Mouse (Mus musculus) heart, postnatal 0 days (tissue): ENCODE results near the gene Gm13279. TPM values are rescaled to one million over a fixed set of nuclear protein-coding genes. Genes with fewer than 3 reads are reported as not detected.
"Not testable (repeated sequence)": the region's sequence is repeated elsewhere in the genome, so short reads cannot be mapped to it uniquely, and the experiment has no call there.

Experiments used
- ATAC-seq: fragments of 200-750 bp; cut with Nextera tagmentation; 2 replicates; pipeline ENCODE4 v1.8.0; 2017; ENCODE audit warnings: low read depth, moderate number of reproducible peaks, moderate library complexity; ENCODE audit not compliant: insufficient read depth
- DNase-seq: peaks from one replicate; pipeline ENCODE4 v3.0.0-alpha.2; 2016; ENCODE audit warnings: low spot score
- H3K27ac ChIP-seq: fragments of 300-500 bp; sonication (generic); 2 replicates; pipeline ENCODE4 v1.5.1; 2014; ENCODE audit warnings: low read depth, mild to moderate bottlenecking
- H3K27me3 ChIP-seq: fragments of 300-500 bp; sonication (generic); 2 replicates; pipeline ENCODE4 v1.6.1; 2014; ENCODE audit warnings: low read length, mixed read lengths; ENCODE audit not compliant: control insufficient read depth, insufficient read depth
- H3K36me3 ChIP-seq: fragments of 300-500 bp; sonication (generic); replicated peaks from 2 replicates; pipeline ENCODE4 v1.6.1; 2014; ENCODE audit warnings: low read length, mixed read lengths; ENCODE audit not compliant: control insufficient read depth, insufficient read depth
- H3K4me1 ChIP-seq: fragments of 300-500 bp; sonication (generic); 2 replicates; pipeline ENCODE4 v1.6.1; 2014; ENCODE audit warnings: antibody characterized with exemption; ENCODE audit not compliant: control insufficient read depth, insufficient read depth
- H3K4me2 ChIP-seq: fragments of 300-500 bp; sonication (generic); 2 replicates; pipeline ENCODE4 v1.6.1; 2014; ENCODE audit warnings: low read depth, mild to moderate bottlenecking, low read length, moderate library complexity
- H3K4me3 ChIP-seq: fragments of 300-500 bp; sonication (generic); 2 replicates; pipeline ENCODE4 v1.5.1; 2014; ENCODE audit warnings: low read depth, low read length
- H3K9ac ChIP-seq: fragments of 300-500 bp; sonication (generic); replicated peaks from 2 replicates; pipeline ENCODE4 v1.6.1; 2014; ENCODE audit warnings: low read depth, low read length, mixed read lengths
- H3K9me3 ChIP-seq: fragments of 300-500 bp; sonication (generic); replicated peaks from 2 replicates; pipeline ENCODE4 v1.6.1; 2016; ENCODE audit warnings: low read length; ENCODE audit not compliant: control insufficient read depth
- CTCF ChIP-seq: IDR thresholded peaks from 2 replicates; pipeline ENCODE4 v1.5.1; 2016; ENCODE audit warnings: antibody characterized with exemption, control low read depth, low read depth
- EP300 ChIP-seq: IDR thresholded peaks from 2 replicates; pipeline ENCODE4 v1.6.1; 2016; ENCODE audit warnings: antibody characterized with exemption, low read depth
- WGBS: fragments of 180-500 bp; shearing (Covaris S2); extraction: QIAGEN DNeasy Blood & Tissue Kit; methylation state at CpG from one replicate; pipeline ENCODE4 v1.1.7; 2014; 5-methylcytosine and 5-hydroxymethylcytosine counted together
- polyA plus RNA-seq: library from polyadenylated mRNA; unstranded; fragments of >200 nt; fragmentation: Nextera tagmentation; extraction: Ambion mirVana; gene quantifications from 2 replicates; pipeline ENCODE4 v1.2.1, GENCODE M21; 2015
- total RNA-seq: library from RNA; depleted of rRNA; stranded (reverse); fragments of >200 nt; gene quantifications from 2 replicates; pipeline ENCODE4 v1.2.3, GENCODE M21; 2014; ENCODE audit warnings: low replicate concordance; rRNA removed

Gm13279 gene
- total RNA-seq (not detected in 2 replicates), polyA plus RNA-seq (not detected in 2 replicates)

DNA sequence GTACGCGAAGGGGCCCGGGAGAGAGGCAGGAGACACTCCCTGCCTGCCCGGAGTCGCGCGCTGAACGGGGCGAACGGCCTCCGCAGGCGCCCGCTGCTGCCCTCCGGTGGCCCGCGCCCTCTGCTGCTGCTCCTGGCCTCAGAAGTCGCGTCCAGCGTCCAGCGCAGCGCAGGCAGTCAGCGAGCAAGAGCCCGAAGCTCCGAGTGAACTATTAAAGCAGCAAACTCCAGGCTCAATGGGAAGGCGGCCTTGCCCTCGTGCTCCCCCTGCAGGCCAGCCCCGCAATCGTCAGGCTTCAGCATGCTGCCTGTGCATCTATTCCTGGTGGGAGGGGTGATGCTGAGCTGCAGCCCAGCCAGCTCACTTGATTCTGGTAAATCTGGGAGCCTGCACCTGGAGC lies at the start of gene Gm13279:
TSS of gene Gm13279 (plus strand) at position 301 of the 400 bp plus-strand sequence.
- ATAC-seq, H3K36me3 ChIP-seq, DNase-seq, H3K27ac ChIP-seq, H3K4me1 ChIP-seq, H3K27me3 ChIP-seq, H3K9ac ChIP-seq, H3K9me3 ChIP-seq, H3K4me2 ChIP-seq, H3K4me3 ChIP-seq: not testable (repeated sequence)
- no CpG with 5 or more reads among the region's 28 CpGs for WGBS

GRCm38 (mm10) chr4:88749926-88750325 lies 47.3 kb upstream of the Gm13279 start:
- Histone ChIP-seq H3K27me3 (no peaks in the 10 kb centered on the region), H3K36me3 (no peaks in the 10 kb centered on the region), H3K9ac (no peak overlapping the region), H3K4me1 (no peaks in the 10 kb centered on the region), H3K4me2 (no peak overlapping the region), H3K9me3 (no peaks in the 10 kb centered on the region), H3K27ac (no peak overlapping the region), H3K4me3 (no peak overlapping the region)
- ATAC-seq (no peak), DNase-seq (no peak)
- TF ChIP-seq CTCF: no peak
- no peak for TF ChIP-seq EP300
- 53% methylated on average over 6 of the region's 6 CpGs for WGBS

GRCm38 (mm10) chr4:88754818-88755340 lies 42.3 kb upstream of the Gm13279 start, which contains the start of gene Gm13271:
Gene Gm13271 (plus strand): TSS chr4:88754868.
- WGBS: 71% methylated on average over 14 of the region's 15 CpGs
- not testable (repeated sequence) for H3K36me3 ChIP-seq, H3K9me3 ChIP-seq, H3K4me2 ChIP-seq, H3K4me3 ChIP-seq, DNase-seq, H3K27me3 ChIP-seq, ATAC-seq, H3K9ac ChIP-seq, H3K4me1 ChIP-seq, H3K27ac ChIP-seq

DNA sequence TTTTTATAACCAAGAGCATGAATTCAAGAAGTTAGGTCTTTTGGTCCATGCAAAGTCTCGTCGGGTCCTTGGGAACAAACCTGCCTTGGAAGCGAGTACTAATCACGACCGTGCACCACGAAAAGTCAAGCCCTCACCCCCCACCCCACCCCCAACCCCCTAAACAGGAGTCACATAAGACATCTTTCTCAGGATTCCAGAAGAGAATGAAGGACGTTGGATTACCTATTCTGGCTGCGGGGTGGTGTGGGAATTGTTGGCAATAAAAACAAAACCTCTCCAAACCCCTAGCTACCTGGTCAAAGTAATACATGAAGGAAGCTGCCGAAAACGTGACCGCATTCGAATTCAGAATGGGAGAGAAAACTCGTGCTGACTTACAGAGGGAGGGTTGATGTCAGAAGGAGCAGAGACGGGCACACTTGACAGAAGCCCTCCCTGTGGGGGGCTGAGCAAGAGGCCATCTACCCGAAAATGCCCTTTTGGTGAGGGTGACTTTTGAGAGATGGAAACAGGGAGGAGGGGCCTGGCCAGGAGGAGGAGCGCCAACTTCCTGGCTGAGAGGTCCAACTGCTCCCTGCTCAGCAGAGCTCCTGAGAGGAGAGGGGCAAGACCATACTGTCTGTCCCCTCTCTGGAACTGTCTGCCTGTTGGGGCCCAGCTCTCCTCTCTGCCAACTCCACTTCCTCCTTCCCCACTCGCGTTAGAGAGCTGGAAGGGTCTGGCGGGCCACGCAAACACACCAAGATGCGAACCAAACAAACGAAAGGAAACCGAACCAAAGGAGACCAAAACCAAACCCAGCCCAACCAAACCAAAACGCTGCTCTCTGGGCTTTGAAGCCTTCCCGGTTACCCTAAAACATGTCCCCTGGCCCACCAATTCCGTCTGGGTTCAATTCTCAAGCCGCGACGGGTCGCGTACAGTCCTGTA lies 40.4 kb upstream of the Gm13279 start:
- Histone ChIP-seq H3K9ac (peak overlapping the region; percentile 61), H3K27ac (peak overlapping the region; percentile 89), H3K4me2 (peak overlapping the region; percentile 58), H3K4me3 (peak overlapping the region; percentile 52)
- H3K4me1 ChIP-seq, H3K9me3 ChIP-seq, DNase-seq, H3K36me3 ChIP-seq, H3K27me3 ChIP-seq, ATAC-seq: not testable (repeated sequence)
- 7% methylated on average over 28 of the region's 31 CpGs for WGBS

DNA sequence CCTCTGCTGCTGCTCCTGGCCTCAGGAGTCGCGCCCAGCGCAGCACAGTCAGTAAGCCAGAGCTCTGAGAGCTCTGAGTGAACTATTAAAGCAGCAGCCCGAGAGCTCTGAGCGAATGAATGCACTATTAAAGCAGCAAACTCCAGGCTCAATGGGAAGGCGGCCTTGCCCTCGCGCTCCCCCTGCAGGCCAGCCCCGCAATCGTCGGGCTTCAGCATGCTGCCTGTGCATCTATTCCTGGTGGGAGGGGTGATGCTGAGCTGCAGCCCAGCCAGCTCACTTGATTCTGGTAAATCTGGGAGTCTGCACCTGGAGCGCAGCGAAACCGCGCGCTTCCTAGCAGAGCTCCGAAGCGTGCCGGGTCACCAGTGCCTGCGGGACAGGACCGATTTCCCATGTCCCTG lies 39.6 kb upstream of the Gm13279 start:
- Histone ChIP-seq H3K27ac (peak overlapping the region; percentile 89), H3K4me2 (peak overlapping the region; percentile 58), H3K4me3 (peak overlapping the region; percentile 52), H3K9ac (peak overlapping the region; percentile 61; the same call in 1 of the 2 replicates)
- not testable (repeated sequence) for H3K4me1 ChIP-seq, H3K36me3 ChIP-seq, H3K9me3 ChIP-seq, H3K27me3 ChIP-seq
- ATAC-seq: peak; percentile 100
- under 1% methylated on average over 18 of the region's 21 CpGs for WGBS
- peak; percentile 89 for DNase-seq
- peak; percentile 60 for TF ChIP-seq CTCF

DNA sequence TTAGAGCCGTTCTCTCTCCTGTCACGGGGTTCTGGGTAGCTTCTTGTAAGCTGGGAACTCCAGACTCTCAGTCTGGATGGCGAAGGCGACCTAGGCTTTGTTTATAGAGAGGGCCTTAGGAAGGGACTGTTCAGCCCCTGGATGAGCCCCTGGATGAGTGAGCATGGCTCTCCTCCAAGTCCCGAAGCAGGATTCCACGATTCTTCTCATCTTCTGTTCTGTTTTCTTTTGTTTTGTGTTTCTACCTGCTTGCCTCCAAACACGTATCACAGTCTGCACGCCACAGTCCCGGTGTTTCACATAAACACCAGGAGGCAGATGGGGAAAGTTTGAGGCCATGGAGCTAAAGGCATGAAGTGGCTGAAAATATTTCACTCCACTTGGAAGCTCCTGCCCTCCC lies 38.4 kb upstream of the Gm13279 start:
- DNase-seq, H3K4me1 ChIP-seq, H3K4me3 ChIP-seq, H3K27ac ChIP-seq, H3K36me3 ChIP-seq, H3K4me2 ChIP-seq, H3K9me3 ChIP-seq, H3K9ac ChIP-seq, H3K27me3 ChIP-seq, ATAC-seq: not testable (repeated sequence)
- WGBS: 72% methylated on average over 9 of the region's 9 CpGs

DNA sequence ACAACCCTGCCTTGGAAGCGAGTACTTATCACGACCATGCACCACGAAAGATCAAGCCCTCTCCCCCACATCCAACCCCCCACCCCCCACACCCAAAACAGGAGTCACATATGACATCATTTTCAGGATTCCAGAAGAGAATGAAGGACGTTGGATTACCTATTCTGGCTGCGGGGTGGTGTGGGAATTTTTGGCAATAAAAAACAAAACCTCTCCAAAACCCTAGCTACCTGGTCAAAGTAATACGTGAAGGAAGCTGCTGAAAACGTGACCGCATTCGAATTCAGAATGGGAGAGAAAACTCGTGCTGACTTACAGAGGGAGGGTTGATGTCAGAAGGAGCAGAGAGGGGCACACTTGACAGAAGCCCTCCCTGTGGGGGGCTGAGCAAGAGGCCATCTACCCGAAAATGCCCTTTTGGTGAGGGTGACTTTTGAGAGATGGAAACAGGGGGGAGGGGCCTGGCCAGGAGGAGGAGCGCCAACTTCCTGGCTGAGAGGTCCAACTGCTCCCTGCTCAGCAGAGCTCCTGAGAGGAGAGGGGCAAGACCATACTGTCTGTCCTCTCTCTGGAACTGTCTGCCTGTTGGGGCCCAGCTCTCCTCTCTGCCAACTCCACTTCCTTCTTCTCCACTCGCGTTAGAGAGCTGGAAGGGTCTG lies 37.5 kb upstream of the Gm13279 start, which contains the start of gene Gm13283:
TSS of gene Gm13283 (plus strand) at position 510 of the 659 bp plus-strand sequence.
- peak within 1 kb of the TSS; percentile 37 for H3K4me3 ChIP-seq
- H3K27ac ChIP-seq: peak within 1 kb of the TSS; percentile 78; the same call in 1 of the 2 replicates
- not testable (repeated sequence) for H3K9ac ChIP-seq, ATAC-seq, H3K27me3 ChIP-seq, H3K36me3 ChIP-seq, DNase-seq, H3K4me1 ChIP-seq, H3K9me3 ChIP-seq
- H3K4me2 ChIP-seq: peak within 1 kb of the TSS; percentile 37
- WGBS: 30% methylated on average over 6 of the region's 14 CpGs
